Mouse (Mus musculus): ENCODE measurements at regions not wholly inside any gene's neighbourhood (a gene's known extent, or its start where the extent isn't known, plus 50 kb on each side); places are given as distances from the start of the nearest gene placed in this dataset.

- H3K4me1 ChIP-seq (ENCODE audit: insufficient read depth, low read length) = peaks cover 9% of the 10 kb centered on the region; the same call in 1 of the 2 replicates
- WGBS = 64% methylated on average over 4 of the region's 4 CpGs
- H3K4me2 ChIP-seq (replicated peaks; ENCODE audit: low read depth, low read length) = no peak overlapping the region
- ATAC-seq (ENCODE audit: low FRiP score, low TSS enrichment) = no peak
- no peak overlapping the region for H3K4me3 ChIP-seq (ENCODE audit: low read length)
- H3K9ac ChIP-seq (replicated peaks; ENCODE audit: low read length) = no peak overlapping the region
- H3K27ac ChIP-seq (ENCODE audit: low read length) = no peak overlapping the region
- H3K9me3 ChIP-seq (ENCODE audit: low read length) = no peaks in the 10 kb centered on the region
- no peaks in the 10 kb centered on the region for H3K27me3 ChIP-seq (ENCODE audit: insufficient read depth, low read length)
- no peaks in the 10 kb centered on the region for H3K36me3 ChIP-seq (ENCODE audit: insufficient read depth, low read length)
Measured at GRCm38 (mm10) chr6:31080279-31080678, 121.4 kb upstream of the Klf14 start.

GRCm38 (mm10) chr6:31080691-31081090 is 121.8 kb upstream of the Klf14 start:
- no peaks in the 10 kb centered on the region for H3K27me3 ChIP-seq (ENCODE audit: insufficient read depth, low read length)
- H3K36me3 ChIP-seq (ENCODE audit: insufficient read depth, low read length) = no peaks in the 10 kb centered on the region
- H3K4me2 ChIP-seq (replicated peaks; ENCODE audit: low read depth, low read length) = no peak overlapping the region
- H3K4me3 ChIP-seq (ENCODE audit: low read length) = no peak overlapping the region
- no peak overlapping the region for H3K9ac ChIP-seq (replicated peaks; ENCODE audit: low read length)
- ATAC-seq (ENCODE audit: low FRiP score, low TSS enrichment) = no peak
- no peak overlapping the region for H3K27ac ChIP-seq (ENCODE audit: low read length)
- H3K9me3 ChIP-seq (ENCODE audit: low read length) = no peaks in the 10 kb centered on the region
- WGBS = 95% methylated on average over 9 of the region's 9 CpGs
- H3K4me1 ChIP-seq (ENCODE audit: insufficient read depth, low read length) = 0 out of 2 replicates have a peak, but pooled peaks cover 6% of the 10 kb centered on the region

GRCm38 (mm10) chr6:31081238-31081637 is 122.4 kb upstream of the Klf14 start:
- no peaks in the 10 kb centered on the region for H3K36me3 ChIP-seq (ENCODE audit: insufficient read depth, low read length)
- H3K9ac ChIP-seq (replicated peaks; ENCODE audit: low read length) = no peak overlapping the region
- no peak overlapping the region for H3K27ac ChIP-seq (ENCODE audit: low read length)
- 0 out of 2 replicates have a peak, but pooled peaks cover 6% of the 10 kb centered on the region for H3K4me1 ChIP-seq (ENCODE audit: insufficient read depth, low read length)
- H3K9me3 ChIP-seq (ENCODE audit: low read length) = no peaks in the 10 kb centered on the region
- no peak overlapping the region for H3K4me2 ChIP-seq (replicated peaks; ENCODE audit: low read depth, low read length)
- H3K27me3 ChIP-seq (ENCODE audit: insufficient read depth, low read length) = no peaks in the 10 kb centered on the region
- WGBS = 82% methylated on average over 9 of the region's 9 CpGs
- H3K4me3 ChIP-seq (ENCODE audit: low read length) = no peak overlapping the region
- no peak for ATAC-seq (ENCODE audit: low FRiP score, low TSS enrichment)

GRCm38 (mm10) chr6:31081988-31082387 is 123.1 kb upstream of the Klf14 start:
- WGBS = 49% methylated on average over 7 of the region's 7 CpGs
- Histone ChIP-seq H3K4me1 (ENCODE audit: insufficient read depth, low read length) (0 out of 2 replicates have a peak, but pooled peaks cover under 1% of the 10 kb centered on the region), H3K4me2 (replicated peaks; ENCODE audit: low read depth, low read length) (no peak overlapping the region), H3K27ac (ENCODE audit: low read length) (no peak overlapping the region), H3K9ac (replicated peaks; ENCODE audit: low read length) (no peak overlapping the region), H3K36me3 (ENCODE audit: insufficient read depth, low read length) (no peaks in the 10 kb centered on the region), H3K27me3 (ENCODE audit: insufficient read depth, low read length) (no peaks in the 10 kb centered on the region), H3K4me3 (ENCODE audit: low read length) (no peak overlapping the region), H3K9me3 (ENCODE audit: low read length) (no peaks in the 10 kb centered on the region)
- no peak for ATAC-seq (ENCODE audit: low FRiP score, low TSS enrichment)

- Histone ChIP-seq H3K9ac (replicated peaks; ENCODE audit: low read length) (no peak overlapping the region), H3K36me3 (ENCODE audit: insufficient read depth, low read length) (no peaks in the 10 kb centered on the region), H3K4me2 (replicated peaks; ENCODE audit: low read depth, low read length) (no peak overlapping the region), H3K27me3 (ENCODE audit: insufficient read depth, low read length) (no peaks in the 10 kb centered on the region), H3K9me3 (ENCODE audit: low read length) (no peaks in the 10 kb centered on the region), H3K4me3 (ENCODE audit: low read length) (no peak overlapping the region), H3K4me1 (ENCODE audit: insufficient read depth, low read length) (peaks cover 6% of the 10 kb centered on the region; the same call in 1 of the 2 replicates), H3K27ac (ENCODE audit: low read length) (no peak overlapping the region)
- WGBS = 77% methylated on average over 10 of the region's 10 CpGs
- no peak for ATAC-seq (ENCODE audit: low FRiP score, low TSS enrichment)
Measured at GRCm38 (mm10) chr6:31082613-31083470, 124.0 kb upstream of the Klf14 start.

GRCm38 (mm10) chr6:31083701-31084100 is 124.8 kb upstream of the Klf14 start:
- Histone ChIP-seq H3K27me3 (ENCODE audit: insufficient read depth, low read length) (no peaks in the 10 kb centered on the region), H3K36me3 (ENCODE audit: insufficient read depth, low read length) (no peaks in the 10 kb centered on the region), H3K4me1 (ENCODE audit: insufficient read depth, low read length) (peaks cover 14% of the 10 kb centered on the region; the same call in 1 of the 2 replicates), H3K9me3 (ENCODE audit: low read length) (no peaks in the 10 kb centered on the region), H3K9ac (replicated peaks; ENCODE audit: low read length) (no peak overlapping the region), H3K4me2 (replicated peaks; ENCODE audit: low read depth, low read length) (no peak overlapping the region), H3K27ac (ENCODE audit: low read length) (no peak overlapping the region), H3K4me3 (ENCODE audit: low read length) (no peak overlapping the region)
- WGBS = 85% methylated on average over 6 of the region's 6 CpGs
- no peak for ATAC-seq (ENCODE audit: low FRiP score, low TSS enrichment)

- no peak for ATAC-seq (ENCODE audit: low FRiP score, low TSS enrichment)
- Histone ChIP-seq H3K4me2 (replicated peaks; ENCODE audit: low read depth, low read length) (no peak overlapping the region), H3K9ac (replicated peaks; ENCODE audit: low read length) (no peak overlapping the region), H3K4me3 (ENCODE audit: low read length) (no peak overlapping the region), H3K9me3 (ENCODE audit: low read length) (no peaks in the 10 kb centered on the region), H3K27ac (ENCODE audit: low read length) (no peak overlapping the region), H3K4me1 (ENCODE audit: insufficient read depth, low read length) (peaks cover 20% of the 10 kb centered on the region; the same call in 1 of the 2 replicates), H3K36me3 (ENCODE audit: insufficient read depth, low read length) (no peaks in the 10 kb centered on the region), H3K27me3 (ENCODE audit: insufficient read depth, low read length) (no peaks in the 10 kb centered on the region)
- WGBS = 87% methylated on average over 8 of the region's 8 CpGs
Measured at GRCm38 (mm10) chr6:31085063-31085759, 126.3 kb upstream of the Klf14 start.

- Histone ChIP-seq H3K4me3 (ENCODE audit: low read length) (no peak overlapping the region), H3K4me2 (replicated peaks; ENCODE audit: low read depth, low read length) (no peak overlapping the region), H3K27me3 (ENCODE audit: insufficient read depth, low read length) (no peaks in the 10 kb centered on the region), H3K27ac (ENCODE audit: low read length) (no peak overlapping the region), H3K9me3 (ENCODE audit: low read length) (no peaks in the 10 kb centered on the region), H3K36me3 (ENCODE audit: insufficient read depth, low read length) (no peaks in the 10 kb centered on the region), H3K9ac (replicated peaks; ENCODE audit: low read length) (no peak overlapping the region), H3K4me1 (ENCODE audit: insufficient read depth, low read length) (peaks cover 20% of the 10 kb centered on the region; the same call in 1 of the 2 replicates)
- no peak for ATAC-seq (ENCODE audit: low FRiP score, low TSS enrichment)
- 76% methylated on average over 9 of the region's 9 CpGs for WGBS
Measured at GRCm38 (mm10) chr6:31085760-31086108, 126.9 kb upstream of the Klf14 start.

GRCm38 (mm10) chr6:31086283-31086682 is 127.4 kb upstream of the Klf14 start:
- WGBS = 87% methylated on average over 5 of the region's 5 CpGs
- Histone ChIP-seq H3K9ac (replicated peaks; ENCODE audit: low read length) (no peak overlapping the region), H3K27ac (ENCODE audit: low read length) (no peak overlapping the region), H3K36me3 (ENCODE audit: insufficient read depth, low read length) (no peaks in the 10 kb centered on the region), H3K4me1 (ENCODE audit: insufficient read depth, low read length) (peaks cover 20% of the 10 kb centered on the region; the same call in 1 of the 2 replicates), H3K4me3 (ENCODE audit: low read length) (no peak overlapping the region), H3K9me3 (ENCODE audit: low read length) (no peaks in the 10 kb centered on the region), H3K27me3 (ENCODE audit: insufficient read depth, low read length) (no peaks in the 10 kb centered on the region), H3K4me2 (replicated peaks; ENCODE audit: low read depth, low read length) (no peak overlapping the region)
- no peak for ATAC-seq (ENCODE audit: low FRiP score, low TSS enrichment)
